Mouse (Mus musculus) brain, adult 10 weeks (tissue): ENCODE results near the gene Gipc3. TPM values are rescaled to one million over a fixed set of nuclear protein-coding genes. Genes with fewer than 3 reads are reported as not detected.

ENCODE experiments used
- polyA plus RNA-seq: library from polyadenylated mRNA; stranded (reverse); fragments of 350-450 nt; fragmentation: Illumina TruSeq; extraction: RNeasy Lipid Tissue Mini Kit (QIAGEN cat#74804); gene quantifications from one replicate; pipeline ENCODE4 v1.2.3, GENCODE M21; 2015; ENCODE audit warnings: low read depth, low replicate concordance

Gipc3 gene
- polyA plus RNA-seq, 1 experiment from 2014 or later, result 1.2 TPM

Other genes with a start within 250 kb of the Gipc3 start
- 0.51 TPM for gene Creb3l3, start 244.4 kb downstream of the Gipc3 start, polyA plus RNA-seq
- 96.3 TPM for gene Map2k2, start 237.4 kb downstream of the Gipc3 start, polyA plus RNA-seq
- 45.3 TPM for gene Zbtb7a, start 208.0 kb downstream of the Gipc3 start, polyA plus RNA-seq
- 17.8 TPM for gene Pias4, start 175.3 kb downstream of the Gipc3 start, polyA plus RNA-seq
- gene Eef2, start 166.6 kb downstream of the Gipc3 start, polyA plus RNA-seq, result 804 TPM
- gene Dapk3, start 160.3 kb downstream of the Gipc3 start, polyA plus RNA-seq, result 65.2 TPM
- gene 4930442H23Rik, start 159.4 kb downstream of the Gipc3 start, polyA plus RNA-seq, result not detected
- gene Nmrk2, start 141.2 kb downstream of the Gipc3 start, polyA plus RNA-seq, result not detected
- 148 TPM for gene Atcay, start 112.4 kb downstream of the Gipc3 start, polyA plus RNA-seq
- gene Zfr2, start 110.1 kb downstream of the Gipc3 start, polyA plus RNA-seq, result 39.4 TPM
- gene Matk, start 90.3 kb downstream of the Gipc3 start, polyA plus RNA-seq, result 194 TPM
- 82.8 TPM for gene Mrpl54, start 76.3 kb downstream of the Gipc3 start, polyA plus RNA-seq
- 30.7 TPM for gene Apba3, start 76.3 kb downstream of the Gipc3 start, polyA plus RNA-seq
- 0.57 TPM for gene Tjp3, start 51.7 kb downstream of the Gipc3 start, polyA plus RNA-seq
- 246 TPM for gene Pip5k1c, start 50.3 kb downstream of the Gipc3 start, polyA plus RNA-seq
- 18.8 TPM for gene Cactin, start 22.2 kb downstream of the Gipc3 start, polyA plus RNA-seq
- gene Tbxa2r, start 14.5 kb downstream of the Gipc3 start, polyA plus RNA-seq, result 0.85 TPM
- gene Hmg20b, start 7.2 kb upstream of the Gipc3 start, polyA plus RNA-seq, result 24.4 TPM
- 19.9 TPM for gene Mfsd12, start 14.2 kb upstream of the Gipc3 start, polyA plus RNA-seq
- not detected for gene 4930404N11Rik, start 22.6 kb upstream of the Gipc3 start, polyA plus RNA-seq
- gene Fzr1, start 35.2 kb upstream of the Gipc3 start, polyA plus RNA-seq, result 48.4 TPM
- 94.1 TPM for gene Dohh, start 41.2 kb upstream of the Gipc3 start, polyA plus RNA-seq
- gene Gm48551, start 41.2 kb upstream of the Gipc3 start, polyA plus RNA-seq, result 5.0 TPM
- 3.5 TPM for gene Gm48552, start 45.7 kb upstream of the Gipc3 start, polyA plus RNA-seq
- gene Smim24, start 49.8 kb upstream of the Gipc3 start, polyA plus RNA-seq, result 2.5 TPM
- 52.1 TPM for gene Nfic, start 112.4 kb upstream of the Gipc3 start, polyA plus RNA-seq
- gene Celf5, start 139.4 kb upstream of the Gipc3 start, polyA plus RNA-seq, result 123 TPM
- gene Ncln, start 153.1 kb upstream of the Gipc3 start, polyA plus RNA-seq, result 61.7 TPM
- gene S1pr4, start 156.9 kb upstream of the Gipc3 start, polyA plus RNA-seq, result 0.61 TPM
- gene Gna15, start 181.0 kb upstream of the Gipc3 start, polyA plus RNA-seq, result 1.9 TPM
- 82.4 TPM for gene Gna11, start 201.9 kb upstream of the Gipc3 start, polyA plus RNA-seq
- gene Aes, start 216.2 kb upstream of the Gipc3 start, polyA plus RNA-seq, result 686 TPM
- gene Tle2, start 231.3 kb upstream of the Gipc3 start, polyA plus RNA-seq, result 28.6 TPM